Mouse (Mus musculus) left cerebral cortex, postnatal 4 days (tissue): Measurements from ENCODE around the gene Lman2l. TPM values are rescaled to one million over a fixed set of nuclear protein-coding genes. Genes with fewer than 3 reads are reported as not detected.

Experiments
- DNase-seq: peaks from one replicate; pipeline ENCODE4 v3.0.0-alpha.2; 2022
- intact Hi-C: fragments of 180-260 bp; cut with DNase I; formaldehyde crosslinking; loops from one replicate; pipeline ENCODE4 v1.15.1; 2025
- total RNA-seq, 2 experiments: library from RNA; stranded (reverse); gene quantifications; 2 replicates each; pipeline ENCODE4 v1.2.3; 2021

Gene Lman2l
- 10 to 100 TPM; 40.7 to 45.7 TPM for total RNA-seq

GRCm38 (mm10) chr1:36444471-36445464, at the start of gene Lman2l:
Lman2l (minus strand) TSS chr1:36445271.
- peak; percentile 99 for DNase-seq
- intact Hi-C loops: loop anchor here (10.0 kb wide), 1 partner anchor 80 kb away; the partner anchor contains the start of gene Kansl3

DNA sequence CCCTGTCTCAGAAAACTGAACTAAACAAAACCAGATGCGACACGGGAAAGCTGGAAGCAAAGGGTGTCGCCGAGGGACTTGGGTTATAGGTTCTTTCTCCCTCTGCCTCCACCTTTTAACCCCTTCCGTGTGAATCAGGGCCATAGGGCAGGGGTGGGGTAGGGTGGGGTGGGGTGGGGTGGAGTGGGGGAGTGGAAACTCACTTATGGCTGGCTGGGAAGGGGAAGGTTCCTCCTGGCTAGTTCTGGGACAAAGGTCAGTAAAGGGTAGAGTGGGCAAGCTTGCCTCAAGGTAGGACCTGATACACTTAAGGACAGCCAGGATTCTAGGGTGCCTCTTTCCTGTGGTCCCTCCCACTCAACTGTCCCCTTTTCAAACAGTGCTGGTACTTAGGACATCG, 48.2 kb upstream of the Lman2l start:
- no peak for DNase-seq
- intact Hi-C loops: loop anchor here (10.0 kb wide), 1 partner anchor 148 kb away; no protein-coding TSS in a partner anchor

GRCm38 (mm10) chr1:36492416-36493139, 47.5 kb upstream of the Lman2l start:
- intact Hi-C loops: loop anchor here (10.0 kb wide), 1 partner anchor 148 kb away; no protein-coding TSS in a partner anchor
- peak; percentile 64 for DNase-seq

DNA sequence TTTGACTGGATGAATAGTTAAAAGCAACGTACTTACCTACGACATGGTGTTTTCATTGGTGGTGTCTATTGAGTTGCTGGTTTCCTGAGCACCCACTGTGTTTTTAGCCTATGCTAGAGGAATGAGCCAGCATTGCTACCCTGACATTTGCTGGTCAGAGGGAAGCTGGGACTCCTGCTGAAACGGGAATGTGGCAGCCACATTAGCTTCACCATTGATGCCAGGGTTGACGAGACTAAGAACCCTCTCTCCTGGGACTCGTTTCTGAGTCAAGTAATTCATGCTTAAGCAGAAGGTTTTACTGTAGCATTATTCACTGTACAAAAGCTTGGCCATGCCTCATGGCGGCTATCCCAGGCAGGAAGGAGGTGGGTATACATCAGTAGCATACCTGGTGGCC, 44.6 kb upstream of the Lman2l start:
- intact Hi-C loops: loop anchor here (10.0 kb wide), 2 partner anchors 125 to 145 kb away; partner anchors contain the start of gene Kansl3
- DNase-seq: no peak

- DNase-seq: no peak
- intact Hi-C loops: loop anchor here (10.0 kb wide), 1 partner anchor 122 kb away; the partner anchor contains the start of gene Kansl3
Observed at GRCm38 (mm10) chr1:36487111-36487510, 42.0 kb upstream of the Lman2l start.

DNA sequence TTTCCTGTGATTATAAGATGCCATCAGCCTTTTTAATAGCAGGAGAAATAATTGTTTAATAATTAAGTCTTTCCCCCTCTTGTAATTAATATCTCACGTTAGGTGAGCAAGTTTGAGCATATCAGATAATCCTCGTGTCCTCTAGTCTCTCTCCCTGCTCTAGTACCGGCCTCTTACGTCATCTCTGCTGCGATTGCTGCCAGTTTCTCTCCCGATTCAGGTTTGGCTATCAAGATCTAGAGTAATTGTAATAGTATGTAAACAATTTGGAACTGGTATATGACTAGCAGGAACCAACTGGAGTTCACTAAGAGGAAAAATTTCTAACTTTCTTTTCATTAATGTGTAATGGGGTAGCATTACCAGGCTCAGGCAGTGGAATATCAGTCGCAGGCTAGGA, 40.0 kb upstream of the Lman2l start:
- intact Hi-C loops: loop anchor here (10.0 kb wide), 1 partner anchor 120 kb away; the partner anchor contains the start of gene Kansl3
- no peak for DNase-seq

- no peak for DNase-seq
- intact Hi-C loops: loop anchor here (10.0 kb wide), 1 partner anchor 119 kb away; the partner anchor contains the start of gene Kansl3
Observed at GRCm38 (mm10) chr1:36483825-36484224, 38.8 kb upstream of the Lman2l start.

- intact Hi-C loops: loop anchor here (10.0 kb wide), 1 partner anchor 115 kb away; the partner anchor contains the start of gene Kansl3
- no peak for DNase-seq
Observed at GRCm38 (mm10) chr1:36479903-36480899, 35.1 kb upstream of the Lman2l start.

DNA sequence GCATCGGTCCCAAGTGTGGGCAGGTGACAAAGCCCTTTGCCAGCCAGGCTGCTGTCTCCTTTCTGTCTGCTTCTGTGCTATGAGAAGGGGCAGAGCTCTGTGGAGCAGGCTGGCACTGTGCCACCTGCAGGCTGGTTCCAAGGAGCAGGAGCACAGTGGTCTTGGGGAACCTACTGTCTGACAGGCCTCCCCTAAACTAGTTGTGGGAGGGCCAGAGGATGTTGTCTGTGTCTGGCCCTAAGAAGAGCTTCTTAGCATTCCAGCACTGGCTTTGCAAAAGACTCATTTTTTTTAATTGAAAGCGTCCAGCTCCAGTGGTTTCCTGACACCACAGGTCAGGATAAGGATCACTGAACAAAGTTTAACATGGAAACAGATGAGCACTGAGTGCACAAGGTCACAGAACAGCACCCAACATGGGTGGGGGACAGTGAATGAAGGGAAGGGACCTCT, 33.3 kb upstream of the Lman2l start:
- intact Hi-C loops: no loop called here
- DNase-seq: peak; percentile 76

- intact Hi-C loops: no loop called here
- DNase-seq: no peak
Observed at GRCm38 (mm10) chr1:36476426-36476825, 31.4 kb upstream of the Lman2l start.

DNA sequence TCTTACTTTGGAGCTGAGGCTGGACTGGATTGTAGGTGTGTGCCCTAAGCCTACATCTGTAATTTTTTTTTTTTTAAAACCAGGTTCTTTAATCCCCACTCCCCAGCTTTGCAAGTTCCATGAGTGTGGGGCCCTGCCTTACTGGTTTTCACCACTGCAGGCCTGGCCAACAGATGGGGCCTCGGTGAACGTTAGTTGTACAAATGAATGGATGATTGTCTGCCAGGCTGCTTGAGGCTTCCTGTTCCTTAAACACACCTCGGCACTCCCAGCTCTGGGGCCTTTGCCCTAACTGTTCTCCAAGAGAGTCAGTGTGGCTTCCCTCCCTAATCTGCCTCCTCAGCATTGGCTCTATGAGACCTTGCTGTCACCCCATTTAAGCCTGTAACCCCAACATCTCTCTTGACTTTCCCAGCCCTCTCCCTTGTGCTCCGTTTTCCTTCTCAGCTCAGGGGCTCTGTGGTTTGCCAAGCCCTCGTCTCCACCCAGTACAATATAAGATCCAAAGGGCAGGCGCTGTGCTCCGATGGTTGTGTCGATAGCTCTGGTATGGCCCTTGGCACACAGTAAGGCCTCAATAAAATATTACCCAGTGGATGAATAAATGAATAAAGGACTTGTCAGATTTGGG, 30.5 kb upstream of the Lman2l start:
- intact Hi-C loops: no loop called here

DNA sequence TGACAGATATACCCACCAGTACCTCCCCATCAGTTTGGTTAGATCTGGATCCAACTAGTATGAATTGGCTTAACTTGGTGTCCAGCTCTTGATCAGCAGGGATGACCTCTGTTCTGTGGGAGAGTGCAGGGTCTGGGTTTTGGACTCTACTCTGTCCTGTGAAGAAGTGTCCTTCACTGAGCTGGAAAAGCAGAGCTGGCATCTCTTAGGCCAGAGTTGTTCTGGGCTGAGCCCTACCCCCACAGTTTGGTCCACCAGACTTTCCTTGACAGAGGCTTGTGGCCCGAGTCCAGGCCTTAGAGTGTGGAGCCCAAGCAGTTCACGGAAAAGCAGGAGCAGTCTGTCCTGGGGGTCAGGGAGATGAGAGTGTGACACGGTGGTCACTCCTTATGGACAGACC, 29.6 kb upstream of the Lman2l start:
- intact Hi-C loops: no loop called here

More for the DNA sequence above, 30.5 kb upstream of the Lman2l start:
- no peak for DNase-seq

DNA sequence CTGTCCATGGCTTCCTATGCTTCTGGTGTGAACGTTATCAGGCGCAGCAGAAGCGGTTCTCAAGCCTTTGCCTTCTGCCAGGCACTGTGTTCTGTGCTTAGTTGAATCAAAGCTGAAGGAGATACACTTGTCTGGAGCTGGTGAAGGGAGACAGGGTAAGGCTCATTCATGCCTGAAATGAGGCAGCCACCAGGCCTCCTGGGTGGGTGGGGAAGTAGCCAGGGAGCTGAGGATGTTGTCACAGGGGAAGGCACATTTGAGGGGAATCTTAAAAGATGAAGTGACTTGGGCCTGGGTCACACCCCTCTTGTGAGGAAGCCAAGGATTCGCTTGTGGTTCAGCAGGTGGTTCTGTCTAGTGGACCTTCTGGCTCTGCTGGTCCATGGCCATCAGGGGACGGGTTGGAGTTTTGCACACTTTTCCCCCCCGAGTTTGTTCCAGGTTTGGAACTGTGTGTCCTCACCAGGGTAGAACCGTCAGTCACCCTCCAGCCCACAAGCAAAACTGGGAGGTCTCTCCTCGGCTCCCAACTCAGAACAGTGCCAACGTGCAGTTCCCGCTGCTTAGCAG, 28.2 kb upstream of the Lman2l start:
- intact Hi-C loops: no loop called here
- no peak for DNase-seq

More for the DNA sequence above, 29.6 kb upstream of the Lman2l start:
- peak; percentile 20 for DNase-seq

- peak; percentile 28 for DNase-seq
- intact Hi-C loops: no loop called here
Observed at GRCm38 (mm10) chr1:36472106-36472440, 27.0 kb upstream of the Lman2l start.

DNA sequence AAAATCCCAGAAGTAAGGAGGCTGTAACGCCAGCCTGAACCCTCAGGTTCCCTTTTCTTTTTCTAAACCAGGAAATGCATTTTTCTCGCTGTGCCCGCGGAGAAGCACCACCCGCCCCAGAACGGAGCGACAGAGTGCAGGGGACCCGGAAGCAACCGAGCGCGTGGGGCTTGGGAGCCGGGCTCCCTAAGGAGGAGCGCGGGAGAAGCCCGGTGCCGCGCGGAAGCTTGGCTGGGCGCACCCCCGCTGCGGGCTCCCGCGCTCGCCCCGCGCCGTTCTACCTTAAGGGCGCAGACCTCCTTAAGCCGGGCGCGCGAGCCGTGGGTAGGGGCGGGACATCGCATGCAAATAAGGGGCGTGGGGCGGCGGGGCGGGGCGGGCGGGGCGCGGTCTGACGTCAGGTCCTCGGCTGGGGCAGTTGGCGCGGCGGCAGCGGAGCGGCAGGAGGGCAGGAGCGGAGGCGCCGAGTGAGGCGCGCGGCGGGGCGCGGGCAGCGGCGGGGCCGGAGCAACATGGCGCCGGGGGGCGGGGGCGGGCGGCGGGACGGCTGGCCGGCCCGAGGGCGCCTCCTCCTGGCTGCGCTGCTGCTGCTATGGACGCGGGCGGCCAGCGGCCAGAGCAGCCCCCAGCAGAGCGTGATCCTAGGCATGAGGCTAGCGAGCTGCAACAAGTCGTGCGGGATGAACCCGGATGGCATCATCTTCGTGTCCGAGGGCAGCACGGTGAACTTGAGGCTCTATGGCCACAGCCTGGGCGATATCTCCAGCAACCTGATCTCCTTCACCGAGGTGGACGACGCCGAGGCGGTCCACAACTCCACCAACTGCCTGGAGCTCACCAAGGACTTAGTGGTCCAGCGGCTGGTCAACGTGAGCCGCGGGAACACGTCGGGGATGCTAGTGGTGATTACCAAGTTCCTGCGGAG, 26.4 kb upstream of the Lman2l start, which contains the start of gene Cnnm4:
TSS of gene Cnnm4 (plus strand) at position 440 of the 925 bp plus-strand sequence.
- peak; percentile 89 for DNase-seq

DNA sequence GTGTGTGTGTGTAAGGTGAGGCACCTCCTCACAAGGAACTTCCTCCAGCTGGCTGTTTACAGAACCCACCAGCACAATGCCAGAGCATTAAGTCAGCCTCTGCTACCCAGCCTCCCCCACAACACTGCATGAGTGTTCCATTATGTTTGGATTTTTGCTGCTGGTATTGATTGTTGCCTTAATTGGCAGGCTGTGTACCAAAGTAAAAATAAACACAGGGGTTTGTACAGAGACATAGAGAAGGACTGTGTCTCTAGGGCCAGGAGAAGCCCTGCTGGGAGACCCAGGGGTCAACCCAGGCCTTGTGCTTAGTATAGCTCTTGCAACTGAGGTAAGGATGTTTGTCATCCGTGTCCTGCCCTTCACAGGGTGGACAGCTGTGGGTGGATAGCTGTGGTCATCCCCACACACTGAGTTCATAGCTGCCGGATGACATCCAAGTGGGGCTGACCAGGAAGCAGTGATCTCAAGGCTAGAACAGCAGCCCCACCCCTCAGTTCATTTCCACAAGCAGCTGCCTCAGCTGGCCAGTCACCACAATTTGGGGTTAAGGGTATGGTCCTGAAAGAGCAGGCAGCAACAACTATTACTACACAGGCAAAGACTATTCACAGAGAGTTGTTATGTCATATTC, 24.9 kb upstream of the Lman2l start:
- no peak for DNase-seq
- intact Hi-C loops: no loop called here

More for the DNA sequence above, 26.4 kb upstream of the Lman2l start, which contains the start of gene Cnnm4:
- intact Hi-C loops: no loop called here

DNA sequence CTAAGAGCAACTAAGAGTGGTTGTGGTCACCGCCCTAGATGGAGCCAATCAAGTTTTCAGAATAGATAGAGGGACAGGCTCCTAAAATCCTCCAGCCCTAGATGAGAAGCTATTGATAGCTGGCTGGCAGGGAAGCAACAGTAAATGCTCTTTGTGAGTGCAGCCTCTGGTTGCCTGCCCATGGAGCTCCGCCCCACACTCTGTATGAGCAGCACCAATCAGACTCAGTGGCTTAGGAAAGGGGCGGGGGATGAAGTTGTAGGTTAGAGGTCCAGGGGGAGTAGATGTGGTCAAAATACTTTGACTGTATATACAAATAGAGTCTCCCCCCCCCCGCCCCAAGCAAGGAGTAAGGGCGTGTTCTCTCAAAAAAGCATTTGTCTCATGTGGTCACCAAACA, 22.4 kb upstream of the Lman2l start:
- no peak for DNase-seq
- intact Hi-C loops: no loop called here
